Mouse (Mus musculus) ES-Bruce4 (cell line): ENCODE results near the gene Olfr1310. TPM values are rescaled to one million over a fixed set of nuclear protein-coding genes. Genes with fewer than 3 reads are reported as not detected.

ENCODE experiments used
- H3K27ac ChIP-seq: 2 replicates; pipeline ENCODE4 v1.5.1; 2012; ENCODE audit warnings: low read length, inconsistent platforms; ENCODE audit not compliant: insufficient read depth
- H3K27me3 ChIP-seq: 2 replicates; pipeline ENCODE4 v1.6.1; 2012; ENCODE audit warnings: mild to moderate bottlenecking, low read length, inconsistent platforms; ENCODE audit not compliant: control insufficient read depth, poor library complexity, insufficient read depth, severe bottlenecking
- H3K36me3 ChIP-seq: 2 replicates; pipeline ENCODE4 v1.6.1; 2012; ENCODE audit warnings: inconsistent platforms, mild to moderate bottlenecking, low read length, moderate library complexity; ENCODE audit not compliant: control insufficient read depth, poor library complexity, insufficient read depth, severe bottlenecking
- H3K4me1 ChIP-seq: one replicate; pipeline ENCODE4 v1.8.1; 2011; ENCODE audit warnings: low read length; ENCODE audit not compliant: control insufficient read depth, insufficient read depth
- H3K4me3 ChIP-seq: 2 replicates; pipeline ENCODE4 v1.5.1; 2011; ENCODE audit warnings: low read depth, mild to moderate bottlenecking, low read length
- H3K9ac ChIP-seq: 2 replicates; pipeline ENCODE4 v1.6.1; 2012; ENCODE audit warnings: low read depth, mild to moderate bottlenecking, inconsistent platforms; ENCODE audit not compliant: poor library complexity, severe bottlenecking
- H3K9me3 ChIP-seq: replicated peaks from 2 replicates; pipeline ENCODE4 v1.6.1; 2012; ENCODE audit warnings: mild to moderate bottlenecking, low read length, inconsistent platforms; ENCODE audit not compliant: control insufficient read depth, poor library complexity, insufficient read depth, severe bottlenecking
- CTCF ChIP-seq: IDR thresholded peaks from one replicate; pipeline ENCODE4 v1.8.1; 2011; ENCODE audit warnings: low read depth, low read length
- EP300 ChIP-seq: IDR thresholded peaks from 2 replicates; pipeline ENCODE4 v1.6.1; 2011; ENCODE audit warnings: low read depth, low read length; ENCODE audit not compliant: insufficient read depth
- POLR2A ChIP-seq: IDR thresholded peaks from one replicate; pipeline ENCODE4 v1.8.1; 2011; ENCODE audit warnings: low read length; ENCODE audit not compliant: insufficient read depth
- polyA plus RNA-seq: library from polyadenylated mRNA; stranded (reverse); fragments of >200 nt; gene quantifications from 2 replicates; pipeline ENCODE4 v1.2.4, GENCODE M21; 2011; ENCODE audit warnings: low read depth; ENCODE audit not compliant: missing spikeins, insufficient read depth, insufficient read length

The Olfr1310 gene
- polyA plus RNA-seq, 1 experiment: 0.12 TPM

GRCm38 (mm10) chr2:111964844-111965243 lies 47.7 kb downstream of the Olfr1310 start, which contains the start of gene Olfr1308:
Gene Olfr1308, minus strand, starts transcription at chr2:111964944.
- Histone ChIP-seq H3K4me1 (no peaks in the 10 kb centered on the region), H3K27me3 (no peaks in the 10 kb centered on the region), H3K36me3 (no peaks in the 10 kb centered on the region), H3K9me3 (no peaks in the 10 kb centered on the region), H3K4me3 (no peak within 1 kb of the TSS), H3K9ac (no peak within 1 kb of the TSS), H3K27ac (no peak within 1 kb of the TSS)
- TF ChIP-seq EP300 (no peak), CTCF (no peak), POLR2A (no peak)

Other genes with a start within 250 kb of the Olfr1310 start
- not detected in 2 replicates for gene Olfr1302, start 235.3 kb downstream of the Olfr1310 start, polyA plus RNA-seq
- not detected in 2 replicates for gene Olfr1303, start 192.4 kb downstream of the Olfr1310 start, polyA plus RNA-seq
- gene Olfr1305, start 135.6 kb downstream of the Olfr1310 start, polyA plus RNA-seq: not detected in 2 replicates
- gene Olfr1306, start 96.4 kb downstream of the Olfr1310 start, polyA plus RNA-seq: not detected in 2 replicates
- 0.06 TPM in 2 replicates for gene Olfr1307, start 63.3 kb downstream of the Olfr1310 start, polyA plus RNA-seq
- gene Olfr1308, start 47.8 kb downstream of the Olfr1310 start, polyA plus RNA-seq: not detected in 2 replicates
- 0.15 TPM in 1 of 2 replicates, not detected in the other for gene Olfr1309, start 22.4 kb downstream of the Olfr1310 start, polyA plus RNA-seq
- not detected in 2 replicates for gene Olfr1311, start 11.7 kb upstream of the Olfr1310 start, polyA plus RNA-seq
- gene Olfr1312, start 37.5 kb upstream of the Olfr1310 start, polyA plus RNA-seq: not detected in 2 replicates
- not detected in 2 replicates for gene Olfr1313, start 65.1 kb upstream of the Olfr1310 start, polyA plus RNA-seq
- not detected in 2 replicates for gene Olfr1314, start 84.1 kb upstream of the Olfr1310 start, polyA plus RNA-seq
- not detected in 2 replicates for gene Olfr1315-ps1, start 102.7 kb upstream of the Olfr1310 start, polyA plus RNA-seq
- gene Olfr1316, start 122.3 kb upstream of the Olfr1310 start, polyA plus RNA-seq: not detected in 2 replicates
- not detected in 2 replicates for gene Olfr1317, start 127.6 kb upstream of the Olfr1310 start, polyA plus RNA-seq
- not detected in 2 replicates for gene Olfr1318, start 141.5 kb upstream of the Olfr1310 start, polyA plus RNA-seq
- gene Lpcat4, start 226.8 kb upstream of the Olfr1310 start, polyA plus RNA-seq: 33.4 and 35.4 TPM in 2 replicates
- gene Nutm1, start 246.6 kb upstream of the Olfr1310 start, polyA plus RNA-seq: not detected in 2 replicates
- 129 and 130 TPM in 2 replicates for gene Nop10, start 249.2 kb upstream of the Olfr1310 start, polyA plus RNA-seq